Mouse (Mus musculus): ENCODE measurements at regions not wholly inside any gene's neighbourhood (a gene's known extent, or its start where the extent isn't known, plus 50 kb on each side); places are given as distances from the start of the nearest gene placed in this dataset.

DNA sequence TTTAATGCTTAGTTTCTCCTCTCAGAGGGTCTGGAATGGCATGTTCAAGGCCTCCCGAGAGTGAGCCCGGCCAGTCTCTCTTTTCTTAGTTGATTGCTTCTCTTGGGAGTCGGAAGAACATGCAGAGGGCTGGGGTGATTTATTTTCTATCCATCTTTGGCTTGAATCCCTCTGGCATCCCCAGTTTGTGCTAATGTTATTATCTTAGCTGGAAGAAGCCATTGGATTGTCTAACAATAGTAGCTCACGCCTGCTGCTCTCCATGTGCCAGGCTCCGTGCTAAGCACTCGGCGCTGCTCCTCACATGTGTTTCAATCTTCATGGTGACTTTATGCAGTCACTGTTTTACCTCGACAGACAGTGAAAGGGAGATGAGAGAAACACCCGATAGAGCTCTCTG lies 160.8 kb downstream of the Zfp706 start:
- no peaks in the 10 kb centered on the region for H3K9me3 ChIP-seq
- H3K27me3 ChIP-seq: no peaks in the 10 kb centered on the region
- no peaks in the 10 kb centered on the region for H3K36me3 ChIP-seq
- no peak overlapping the region for H3K4me3 ChIP-seq
- H3K9ac ChIP-seq: no peak overlapping the region
- no peak for ATAC-seq (ENCODE audit: insufficient number of reproducible peaks, insufficient read depth, low FRiP score, low TSS enrichment)
- no peak overlapping the region for H3K4me2 ChIP-seq (replicated peaks)
- H3K27ac ChIP-seq: no peak overlapping the region
- peaks cover 10% of the 10 kb centered on the region; the same call in 1 of the 2 replicates for H3K4me1 ChIP-seq
- WGBS: 79% methylated on average over 9 of the region's 9 CpGs
